Mouse (Mus musculus): ENCODE measurements around the gene Cradd. TPM values are rescaled to one million over a fixed set of nuclear protein-coding genes. Genes with fewer than 3 reads are reported as not detected.

Cradd gene
- polyA plus RNA-seq, 1 experiment from 2014 or later: 14.4 TPM

GRCm38 (mm10) chr10:95159675-95160256 lies 164.2 kb downstream of the Cradd start:
- 73% methylated on average over 9 of the region's 9 CpGs for WGBS
- H3K27ac ChIP-seq (replicated peaks): no peak overlapping the region
- H3K9me3 ChIP-seq: no peaks in the 10 kb centered on the region
- no peak overlapping the region for H3K4me2 ChIP-seq (replicated peaks)
- H3K9ac ChIP-seq (replicated peaks): no peak overlapping the region
- H3K4me3 ChIP-seq: no peak overlapping the region
- H3K27me3 ChIP-seq: no peaks in the 10 kb centered on the region
- H3K36me3 ChIP-seq: no peaks in the 10 kb centered on the region
- no peak for ATAC-seq (ENCODE audit: low FRiP score, low read depth)
- no peaks in the 10 kb centered on the region for H3K4me1 ChIP-seq

DNA sequence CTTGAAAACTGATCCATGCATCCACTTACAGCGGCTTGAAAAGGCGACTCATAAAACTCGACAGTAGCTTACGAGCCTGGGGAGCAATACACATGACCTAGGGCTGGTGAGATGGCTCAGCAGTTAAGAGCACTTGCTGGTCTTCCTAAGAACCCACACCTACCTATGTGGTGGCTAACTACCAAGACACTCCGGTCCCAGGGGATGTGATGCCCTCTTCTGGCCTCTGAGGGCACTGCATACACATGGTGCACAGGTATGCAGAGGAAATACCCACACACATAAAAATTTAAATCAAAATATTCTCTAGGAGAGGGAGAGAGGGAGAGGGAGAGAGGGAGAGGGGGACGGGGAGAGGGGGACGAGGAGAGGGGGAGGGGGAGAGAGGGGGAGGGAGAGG lies 167.5 kb downstream of the Cradd start:
- no peak for ATAC-seq (ENCODE audit: low FRiP score, low read depth)
- H3K9me3 ChIP-seq: no peaks in the 10 kb centered on the region
- H3K9ac ChIP-seq (replicated peaks): no peak overlapping the region
- H3K27me3 ChIP-seq: no peaks in the 10 kb centered on the region
- no peak overlapping the region for H3K4me2 ChIP-seq (replicated peaks)
- WGBS: 94% methylated on average over 5 of the region's 7 CpGs
- no peak overlapping the region for H3K4me3 ChIP-seq
- no peaks in the 10 kb centered on the region for H3K36me3 ChIP-seq
- H3K4me1 ChIP-seq: no peaks in the 10 kb centered on the region
- H3K27ac ChIP-seq (replicated peaks): no peak overlapping the region

DNA sequence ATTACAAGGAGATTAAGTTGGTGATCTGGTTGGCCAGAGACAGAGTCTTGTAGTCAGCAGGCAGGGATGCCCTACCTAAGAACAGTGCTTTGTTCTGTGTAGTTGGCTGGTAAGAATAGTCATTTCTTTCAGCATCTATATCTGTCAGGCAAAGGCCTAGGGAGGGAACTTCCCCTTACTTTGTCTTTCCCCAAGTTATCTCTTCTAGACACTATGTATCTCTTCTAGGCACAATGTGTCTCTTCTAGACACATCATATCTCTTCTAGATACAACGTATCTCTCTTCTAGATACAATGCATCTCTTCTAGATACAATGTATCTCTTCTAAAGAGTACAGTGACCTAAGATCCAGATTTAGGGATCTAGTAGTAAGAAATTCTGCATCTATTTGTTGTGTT lies 169.3 kb downstream of the Cradd start:
- no peaks in the 10 kb centered on the region for H3K27me3 ChIP-seq
- H3K4me3 ChIP-seq: no peak overlapping the region
- ATAC-seq (ENCODE audit: low FRiP score, low read depth): no peak
- no peak overlapping the region for H3K4me2 ChIP-seq (replicated peaks)
- no peaks in the 10 kb centered on the region for H3K36me3 ChIP-seq
- no peaks in the 10 kb centered on the region for H3K9me3 ChIP-seq
- H3K9ac ChIP-seq (replicated peaks): no peak overlapping the region
- 88% methylated on average over 1 of the region's 1 CpGs for WGBS
- H3K4me1 ChIP-seq: no peaks in the 10 kb centered on the region
- no peak overlapping the region for H3K27ac ChIP-seq (replicated peaks)

DNA sequence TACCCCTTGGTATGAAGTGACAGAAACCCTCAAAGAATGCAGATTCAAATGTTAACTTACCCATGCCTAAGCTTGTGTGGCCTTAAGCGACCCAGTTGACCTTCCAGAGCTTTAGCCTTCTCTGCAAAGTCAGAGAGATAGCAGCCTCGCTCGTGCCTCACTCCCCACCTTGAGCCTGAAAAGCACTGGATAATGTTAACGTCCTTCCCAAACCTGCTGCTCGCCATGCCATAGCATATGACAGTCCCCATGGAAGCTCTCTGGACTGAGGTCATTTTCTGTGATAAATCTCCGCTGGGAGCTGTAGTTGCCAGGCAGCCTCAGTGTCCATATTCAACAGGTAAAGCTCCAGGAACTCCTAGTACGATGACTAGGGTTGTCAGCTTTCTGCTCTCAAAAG lies 170.7 kb downstream of the Cradd start:
- ATAC-seq (ENCODE audit: low FRiP score, low read depth): no peak
- WGBS: 81% methylated on average over 7 of the region's 7 CpGs

DNA sequence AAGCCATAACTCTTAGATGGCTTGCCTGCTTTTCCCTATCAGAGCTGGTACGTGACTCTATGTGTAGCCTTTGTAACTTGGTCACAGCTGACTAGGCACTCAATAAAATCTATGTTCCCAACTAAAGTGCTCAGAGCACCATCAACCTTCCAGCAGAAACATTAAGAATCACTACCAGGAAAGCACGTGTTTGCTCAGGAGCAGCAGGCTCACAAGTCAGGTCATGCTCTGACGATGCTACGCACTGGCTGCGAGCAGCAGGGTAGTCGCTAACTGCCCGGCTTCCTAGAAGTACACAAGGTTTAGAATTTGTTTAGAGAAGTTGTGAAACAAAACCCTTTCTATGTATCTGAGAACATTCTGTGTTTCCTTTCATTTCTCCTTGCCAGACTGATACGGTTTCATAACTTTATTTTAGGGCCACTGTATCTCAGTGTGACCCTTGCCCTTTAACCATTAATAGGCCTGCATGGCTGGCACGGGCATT lies 171.4 kb downstream of the Cradd start:
- WGBS: 82% methylated on average over 9 of the region's 9 CpGs
- Histone ChIP-seq H3K27ac (replicated peaks) (no peak overlapping the region), H3K36me3 (no peaks in the 10 kb centered on the region), H3K4me1 (no peaks in the 10 kb centered on the region), H3K27me3 (no peaks in the 10 kb centered on the region), H3K4me2 (replicated peaks) (no peak overlapping the region), H3K4me3 (no peak overlapping the region), H3K9me3 (no peaks in the 10 kb centered on the region), H3K9ac (replicated peaks) (no peak overlapping the region)
- ATAC-seq (ENCODE audit: low FRiP score, low read depth): no peak

More for the DNA sequence above, 170.7 kb downstream of the Cradd start:
- Histone ChIP-seq H3K27ac (replicated peaks) (no peak overlapping the region), H3K4me2 (replicated peaks) (no peak overlapping the region), H3K27me3 (no peaks in the 10 kb centered on the region), H3K4me3 (no peak overlapping the region), H3K9me3 (no peaks in the 10 kb centered on the region), H3K4me1 (no peaks in the 10 kb centered on the region), H3K36me3 (no peaks in the 10 kb centered on the region), H3K9ac (replicated peaks) (no peak overlapping the region)

DNA sequence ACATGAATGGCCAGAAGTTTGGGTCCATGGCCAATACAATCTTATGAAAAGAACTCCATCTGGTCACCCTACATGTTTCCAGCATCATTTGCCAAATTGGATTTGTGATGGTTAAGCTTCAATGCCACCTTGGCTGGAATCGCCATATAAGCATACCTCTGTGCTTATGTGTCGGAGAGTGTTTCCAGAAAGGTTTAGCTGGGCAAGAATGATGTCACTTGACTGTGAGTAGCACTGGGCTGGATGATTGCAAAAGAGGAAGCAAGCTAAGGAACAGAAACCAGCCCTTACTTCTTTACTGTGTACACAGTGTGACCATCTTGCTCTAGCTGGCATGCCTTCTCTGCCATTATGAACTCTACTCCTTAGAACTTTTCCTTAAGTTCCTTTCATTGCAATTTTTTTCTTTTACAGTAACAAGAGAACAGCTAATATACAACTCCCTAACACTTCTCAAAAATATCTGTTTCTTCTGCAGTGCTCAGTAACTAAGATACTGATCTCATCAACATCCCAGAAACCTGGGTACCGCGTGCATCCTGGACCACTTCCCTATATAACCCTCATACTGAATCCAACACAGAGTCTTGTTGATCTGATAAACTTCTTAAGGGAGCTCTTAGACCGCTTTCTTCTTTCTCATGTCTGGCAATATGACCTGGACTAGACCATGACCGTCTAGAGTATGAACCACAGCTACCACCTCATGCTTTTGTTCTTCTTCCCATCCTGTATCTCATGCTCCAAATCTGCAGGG lies 172.7 kb downstream of the Cradd start:
- no peaks in the 10 kb centered on the region for H3K9me3 ChIP-seq
- 90% methylated on average over 6 of the region's 6 CpGs for WGBS
- ATAC-seq (ENCODE audit: low FRiP score, low read depth): no peak
- H3K4me1 ChIP-seq: peaks cover 6% of the 10 kb centered on the region; the same call in 1 of the 2 replicates
- H3K4me2 ChIP-seq (replicated peaks): no peak overlapping the region
- no peak overlapping the region for H3K4me3 ChIP-seq
- no peaks in the 10 kb centered on the region for H3K36me3 ChIP-seq
- H3K27me3 ChIP-seq: no peaks in the 10 kb centered on the region
- no peak overlapping the region for H3K9ac ChIP-seq (replicated peaks)
- no peak overlapping the region for H3K27ac ChIP-seq (replicated peaks)

DNA sequence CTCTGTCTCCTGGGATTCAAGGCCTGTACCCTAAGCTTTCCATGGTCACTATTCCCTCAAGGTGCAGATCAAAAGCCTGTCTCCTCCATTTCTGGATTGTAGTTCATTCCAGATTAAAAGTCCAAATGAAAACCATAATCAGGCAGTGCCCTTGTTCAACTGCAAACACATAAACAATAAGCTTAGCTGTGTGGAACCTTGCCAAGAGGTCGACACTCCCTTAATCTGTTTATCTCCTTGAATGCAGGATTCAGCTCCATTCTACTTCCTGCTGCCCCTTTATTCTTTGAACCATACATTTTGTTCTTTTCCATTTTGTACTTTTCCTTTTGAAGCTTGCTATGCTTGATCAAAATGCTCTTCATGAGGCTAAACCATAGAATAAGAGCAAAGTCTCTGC lies 174.3 kb downstream of the Cradd start:
- Histone ChIP-seq H3K9ac (replicated peaks) (no peak overlapping the region), H3K9me3 (no peaks in the 10 kb centered on the region), H3K4me2 (replicated peaks) (no peak overlapping the region), H3K27me3 (no peaks in the 10 kb centered on the region), H3K27ac (replicated peaks) (no peak overlapping the region), H3K36me3 (no peaks in the 10 kb centered on the region), H3K4me3 (no peak overlapping the region), H3K4me1 (peaks cover 20% of the 10 kb centered on the region)
- WGBS: 9% methylated on average over 1 of the region's 1 CpGs
- no peak for ATAC-seq (ENCODE audit: low FRiP score, low read depth)

DNA sequence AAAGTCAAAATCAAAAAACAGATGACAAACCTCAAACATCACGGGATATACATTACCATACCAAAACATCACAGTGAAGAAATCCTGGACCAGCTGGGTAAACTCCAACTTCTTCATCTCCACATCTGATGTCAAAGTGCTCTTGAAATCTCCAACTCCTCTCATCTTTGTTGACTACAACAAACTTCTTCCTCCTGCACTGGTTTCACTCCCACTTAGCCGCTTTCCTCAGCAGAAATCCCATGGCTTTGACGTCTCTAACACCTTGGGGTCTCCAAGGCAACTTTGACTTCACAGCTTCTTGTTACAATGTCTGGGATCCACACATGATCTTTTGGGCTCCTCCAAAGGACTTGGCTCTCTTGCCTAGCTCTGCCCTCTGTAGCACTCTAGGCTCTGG lies 175.3 kb downstream of the Cradd start:
- Histone ChIP-seq H3K36me3 (no peaks in the 10 kb centered on the region), H3K27ac (replicated peaks) (no peak overlapping the region)
- WGBS: 94% methylated on average over 3 of the region's 3 CpGs

GRCm38 (mm10) chr10:95147136-95147901 lies 176.6 kb downstream of the Cradd start:
- no peak overlapping the region for H3K4me3 ChIP-seq
- no peak overlapping the region for H3K9ac ChIP-seq (replicated peaks)
- no peak overlapping the region for H3K4me2 ChIP-seq (replicated peaks)
- H3K36me3 ChIP-seq: no peaks in the 10 kb centered on the region
- H3K9me3 ChIP-seq: no peaks in the 10 kb centered on the region
- no peak overlapping the region for H3K27ac ChIP-seq (replicated peaks)
- H3K27me3 ChIP-seq: no peaks in the 10 kb centered on the region
- WGBS: 87% methylated on average over 6 of the region's 6 CpGs
- no peak for ATAC-seq (ENCODE audit: low FRiP score, low read depth)
- H3K4me1 ChIP-seq: peaks cover 41% of the 10 kb centered on the region

More for the DNA sequence above, 175.3 kb downstream of the Cradd start:
- no peak overlapping the region for H3K9ac ChIP-seq (replicated peaks)
- no peaks in the 10 kb centered on the region for H3K9me3 ChIP-seq
- H3K27me3 ChIP-seq: no peaks in the 10 kb centered on the region
- no peak overlapping the region for H3K4me2 ChIP-seq (replicated peaks)
- ATAC-seq (ENCODE audit: low FRiP score, low read depth): no peak
- peaks cover 30% of the 10 kb centered on the region for H3K4me1 ChIP-seq
- H3K4me3 ChIP-seq: no peak overlapping the region

DNA sequence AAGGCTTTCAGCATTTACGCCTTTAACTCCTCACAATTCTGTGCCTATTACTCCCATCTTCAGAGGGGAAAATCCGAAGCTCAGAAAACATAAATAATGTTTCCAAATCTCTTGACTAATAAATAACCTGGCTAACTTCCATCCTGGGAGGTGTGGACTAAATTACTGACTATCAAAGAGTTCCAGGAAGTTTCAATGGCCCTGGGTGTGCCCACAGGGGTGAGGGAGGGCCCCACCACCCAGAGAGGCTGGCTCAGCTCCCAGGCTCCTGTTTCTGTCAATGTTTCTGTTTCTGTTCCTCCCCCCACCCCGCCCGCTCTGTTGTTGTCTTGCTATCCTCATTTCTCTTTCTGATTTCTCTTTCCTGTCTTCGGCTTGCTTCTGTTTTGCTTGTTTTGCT lies 177.4 kb downstream of the Cradd start:
- Histone ChIP-seq H3K27me3 (no peaks in the 10 kb centered on the region), H3K36me3 (no peaks in the 10 kb centered on the region), H3K4me2 (replicated peaks) (no peak overlapping the region), H3K4me1 (peaks cover 41% of the 10 kb centered on the region), H3K4me3 (no peak overlapping the region), H3K9ac (replicated peaks) (no peak overlapping the region), H3K27ac (replicated peaks) (no peak overlapping the region), H3K9me3 (no peaks in the 10 kb centered on the region)
- ATAC-seq (ENCODE audit: low FRiP score, low read depth): no peak
- 80% methylated on average over 5 of the region's 5 CpGs for WGBS

DNA sequence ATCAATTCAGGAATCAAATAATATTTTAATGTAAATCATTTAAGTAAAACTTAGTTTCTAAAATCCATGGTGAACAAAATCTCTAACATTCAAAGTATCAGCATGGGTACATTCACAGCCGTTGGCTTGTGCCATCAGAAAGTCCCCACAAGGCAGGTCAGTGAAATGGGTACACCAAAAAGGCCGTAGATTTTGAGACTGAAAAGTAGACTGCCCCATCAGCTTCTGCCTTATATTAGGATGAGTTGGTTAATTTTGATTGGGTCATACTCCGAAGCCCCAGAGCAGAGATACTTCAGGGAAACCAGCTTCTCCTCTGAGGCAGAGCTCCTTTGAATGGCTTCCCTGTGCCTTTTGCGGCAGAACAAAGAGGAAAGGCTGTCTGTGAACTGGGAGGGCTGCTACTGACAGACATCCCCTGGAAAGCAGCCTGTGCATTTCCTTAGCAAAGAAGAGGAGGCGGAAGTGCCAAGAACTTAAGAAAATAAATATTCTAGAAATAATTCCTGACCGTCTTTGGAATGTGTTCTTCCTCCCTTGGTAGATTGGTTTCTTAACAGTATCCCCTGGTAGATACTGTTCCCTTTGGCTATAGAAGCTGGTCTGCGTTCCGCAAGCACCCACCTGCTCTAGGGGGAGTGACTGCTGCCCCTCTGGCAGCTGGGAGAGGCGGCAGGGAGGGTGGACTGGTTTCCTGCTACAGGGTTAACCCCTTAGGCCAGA lies 178.6 kb downstream of the Cradd start:
- Histone ChIP-seq H3K9ac (replicated peaks) (no peak overlapping the region), H3K27me3 (no peaks in the 10 kb centered on the region), H3K9me3 (no peaks in the 10 kb centered on the region), H3K4me3 (no peak overlapping the region), H3K4me2 (replicated peaks) (peak overlapping the region; percentile 23; the same call in 1 of the 2 replicates), H3K36me3 (no peaks in the 10 kb centered on the region), H3K27ac (replicated peaks) (peak overlapping the region; percentile 42; the same call in 1 of the 2 replicates), H3K4me1 (peaks cover 41% of the 10 kb centered on the region)
- WGBS: 32% methylated on average over 9 of the region's 9 CpGs
- no peak for ATAC-seq (ENCODE audit: low FRiP score, low read depth)

Measured in midbrain, embryonic 12.5 days (tissue).